Mouse (Mus musculus): ENCODE measurements around the gene Mphosph9. TPM values are rescaled to one million over a fixed set of nuclear protein-coding genes. Genes with fewer than 3 reads are reported as not detected.

The Mphosph9 gene
- polyA plus RNA-seq, 1 experiment from 2014 or later: 15.6 TPM

Other genes starting within 250 kb of the Mphosph9 start
- 0.89 and 2.4 TPM in 2 replicates for gene Abcb9, start 232.2 kb downstream of the Mphosph9 start, polyA plus RNA-seq (2016; fragmentation: Nextera tagmentation; extraction: Ambion mirVana)
- gene Ogfod2, start 215.7 kb downstream of the Mphosph9 start, polyA plus RNA-seq (2016; fragmentation: Nextera tagmentation; extraction: Ambion mirVana): 19.6 and 20.1 TPM in 2 replicates
- 86.9 and 116 TPM in 2 replicates for gene Arl6ip4, start 211.9 kb downstream of the Mphosph9 start, polyA plus RNA-seq (2016; fragmentation: Nextera tagmentation; extraction: Ambion mirVana)
- gene Pitpnm2, start 78.2 kb downstream of the Mphosph9 start, polyA plus RNA-seq (2016; fragmentation: Nextera tagmentation; extraction: Ambion mirVana): 4.8 and 6.1 TPM in 2 replicates
- gene 2810006K23Rik, start 117 bp upstream of the Mphosph9 start, polyA plus RNA-seq (2016; fragmentation: Nextera tagmentation; extraction: Ambion mirVana): 22.1 and 22.9 TPM in 2 replicates
- gene Cdk2ap1, start 35.1 kb upstream of the Mphosph9 start, polyA plus RNA-seq (2016; fragmentation: Nextera tagmentation; extraction: Ambion mirVana): 34.4 and 43.7 TPM in 2 replicates
- 74.4 and 80.5 TPM in 2 replicates for gene Sbno1, start 98.0 kb upstream of the Mphosph9 start, polyA plus RNA-seq (2016; fragmentation: Nextera tagmentation; extraction: Ambion mirVana)
- 49.6 and 54.5 TPM in 2 replicates for gene Kmt5a, start 112.0 kb upstream of the Mphosph9 start, polyA plus RNA-seq (2016; fragmentation: Nextera tagmentation; extraction: Ambion mirVana)
- gene Rilpl2, start 150.4 kb upstream of the Mphosph9 start, polyA plus RNA-seq (2016; fragmentation: Nextera tagmentation; extraction: Ambion mirVana): 13.3 and 18.3 TPM in 2 replicates
- gene Snrnp35, start 155.2 kb upstream of the Mphosph9 start, polyA plus RNA-seq (2016; fragmentation: Nextera tagmentation; extraction: Ambion mirVana): 25.5 and 26.8 TPM in 2 replicates
- 22.7 and 25.5 TPM in 2 replicates for gene Rilpl1, start 203.4 kb upstream of the Mphosph9 start, polyA plus RNA-seq (2016; fragmentation: Nextera tagmentation; extraction: Ambion mirVana)
- 523 and 570 TPM in 2 replicates for gene Tmed2, start 212.7 kb upstream of the Mphosph9 start, polyA plus RNA-seq (2016; fragmentation: Nextera tagmentation; extraction: Ambion mirVana)
- 11.4 and 13.0 TPM in 2 replicates for gene Ddx55, start 224.9 kb upstream of the Mphosph9 start, polyA plus RNA-seq (2016; fragmentation: Nextera tagmentation; extraction: Ambion mirVana)

Measured in heart, embryonic 10.5 days (tissue).